Mouse (Mus musculus) left cerebral cortex, adult 8-10 months (tissue): ENCODE data around the gene Gm8094. TPM values are rescaled to one million over a fixed set of nuclear protein-coding genes. Genes with fewer than 3 reads are reported as not detected.
"Not testable (repeated sequence)": the region's sequence is repeated elsewhere in the genome, so short reads cannot be mapped to it uniquely, and the experiment has no call there.

Experiments used
- DNase-seq, 2 experiments: peaks; one replicate each; pipeline ENCODE4 v3.0.0; 2022; ENCODE audit warnings: low spot score in 2 of 2
- total RNA-seq, 4 experiments: library from RNA; stranded (reverse); gene quantifications; 2 replicates each; pipeline ENCODE4 v1.2.4; 2022

The Gm8094 gene
- not detected for total RNA-seq

DNA sequence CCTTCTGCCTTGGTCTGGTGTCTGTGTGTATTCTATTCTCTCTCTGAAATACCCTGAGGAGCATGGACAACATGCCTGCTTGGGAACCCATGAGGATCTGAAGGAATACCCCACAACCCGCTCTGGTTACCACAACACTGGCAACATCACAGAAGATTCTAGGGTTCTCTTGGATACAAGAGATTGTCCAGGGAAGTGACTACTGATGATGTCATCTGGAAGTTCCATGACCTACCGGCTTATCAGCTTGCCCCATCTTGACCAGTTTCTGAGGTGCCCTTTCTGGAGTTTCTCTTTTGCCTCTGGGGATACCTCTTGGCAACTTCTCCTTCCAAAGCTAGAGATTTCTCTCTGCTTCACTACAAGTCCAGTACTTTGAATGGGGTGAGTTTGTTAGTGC lies at the start of gene Gm8094:
Gene Gm8094, minus strand, starts transcription at position 101 of the 400 bp plus-strand sequence.
- DNase-seq, result not testable (repeated sequence)

DNA sequence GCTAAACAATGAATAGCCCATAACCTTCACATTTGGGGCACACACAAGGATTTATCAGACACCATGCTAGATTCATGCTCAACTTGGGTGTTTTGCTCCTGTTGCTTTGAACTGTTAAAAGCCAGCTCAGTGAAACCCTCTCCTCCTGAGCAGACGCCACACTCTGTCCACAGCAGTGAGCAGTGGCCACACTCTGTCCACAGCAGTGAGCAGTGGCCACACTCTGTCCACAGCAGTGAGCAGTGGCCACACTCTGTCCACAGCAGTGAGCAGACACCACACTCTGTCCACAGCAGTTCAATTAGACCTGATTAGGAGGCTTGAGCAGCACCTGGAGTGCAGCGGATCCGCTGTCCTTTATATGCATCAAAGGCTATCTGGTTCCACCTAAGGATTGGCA lies 43.2 kb upstream of the Gm8094 start:
- DNase-seq, result not testable (repeated sequence)

DNA sequence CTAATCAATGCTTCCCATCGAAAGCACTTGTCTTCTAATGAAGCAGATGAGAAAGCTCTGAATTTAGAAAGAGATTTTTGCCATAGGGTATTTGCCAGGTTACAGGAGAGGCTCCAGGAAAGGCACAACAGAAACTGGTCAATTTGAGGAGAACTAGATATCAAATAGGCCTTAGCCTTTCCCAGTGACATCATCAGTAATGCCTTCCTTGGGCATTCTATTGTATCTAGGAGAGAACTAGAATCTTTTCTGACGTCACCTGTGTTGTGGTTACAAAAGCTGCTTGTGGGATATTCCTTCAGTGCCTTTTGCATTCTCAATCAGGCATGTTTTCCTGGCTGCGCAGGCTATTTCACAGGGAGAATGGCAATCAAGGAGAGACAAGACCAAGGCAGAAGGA lies 23.9 kb upstream of the Gm8094 start, which contains the start of gene Gm8104:
Gene Gm8104, plus strand, starts transcription at position 301 of the 400 bp plus-strand sequence.
- not testable (repeated sequence) for DNase-seq

DNA sequence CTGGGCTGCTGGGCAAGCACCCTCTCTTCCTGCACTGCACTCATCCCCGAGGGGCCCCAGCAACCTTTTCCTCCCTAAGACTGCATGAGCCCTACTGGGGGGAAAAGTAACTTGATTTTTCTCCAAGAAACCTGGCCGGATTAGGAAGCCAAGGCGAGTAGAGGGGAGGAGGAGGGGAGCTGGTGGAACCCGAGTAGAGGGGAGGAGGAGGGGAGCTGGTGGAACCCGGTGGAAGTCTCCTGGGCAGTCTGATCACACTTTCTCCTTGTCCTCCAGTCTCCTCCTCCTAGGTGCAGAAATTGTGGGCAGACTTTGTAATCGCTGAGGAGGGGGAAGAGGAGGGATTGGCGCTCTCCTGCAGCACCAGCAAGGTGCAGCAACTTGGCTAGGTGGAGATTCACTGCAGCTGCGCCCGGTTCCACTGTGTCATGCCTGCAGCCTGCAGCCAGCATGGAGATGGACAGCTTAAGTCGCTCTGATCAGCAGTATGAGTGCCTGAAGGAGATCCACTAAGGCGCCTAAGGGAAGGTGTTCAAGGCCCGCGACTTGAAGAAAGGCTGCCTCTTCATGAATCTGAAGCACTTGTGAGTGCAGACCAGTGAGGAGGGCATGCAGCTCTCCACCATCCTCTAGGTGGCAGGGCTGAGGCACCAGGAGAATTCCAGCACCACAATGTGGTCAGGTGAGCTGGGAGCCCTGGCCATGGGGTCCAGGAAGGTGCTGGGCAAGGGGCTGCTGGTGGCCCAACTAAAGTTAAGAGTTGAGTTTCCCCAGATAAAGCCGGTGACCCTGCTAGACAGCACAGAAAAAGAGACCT lies 12.9 kb upstream of the Gm8094 start:
- not testable (repeated sequence) for DNase-seq

DNA sequence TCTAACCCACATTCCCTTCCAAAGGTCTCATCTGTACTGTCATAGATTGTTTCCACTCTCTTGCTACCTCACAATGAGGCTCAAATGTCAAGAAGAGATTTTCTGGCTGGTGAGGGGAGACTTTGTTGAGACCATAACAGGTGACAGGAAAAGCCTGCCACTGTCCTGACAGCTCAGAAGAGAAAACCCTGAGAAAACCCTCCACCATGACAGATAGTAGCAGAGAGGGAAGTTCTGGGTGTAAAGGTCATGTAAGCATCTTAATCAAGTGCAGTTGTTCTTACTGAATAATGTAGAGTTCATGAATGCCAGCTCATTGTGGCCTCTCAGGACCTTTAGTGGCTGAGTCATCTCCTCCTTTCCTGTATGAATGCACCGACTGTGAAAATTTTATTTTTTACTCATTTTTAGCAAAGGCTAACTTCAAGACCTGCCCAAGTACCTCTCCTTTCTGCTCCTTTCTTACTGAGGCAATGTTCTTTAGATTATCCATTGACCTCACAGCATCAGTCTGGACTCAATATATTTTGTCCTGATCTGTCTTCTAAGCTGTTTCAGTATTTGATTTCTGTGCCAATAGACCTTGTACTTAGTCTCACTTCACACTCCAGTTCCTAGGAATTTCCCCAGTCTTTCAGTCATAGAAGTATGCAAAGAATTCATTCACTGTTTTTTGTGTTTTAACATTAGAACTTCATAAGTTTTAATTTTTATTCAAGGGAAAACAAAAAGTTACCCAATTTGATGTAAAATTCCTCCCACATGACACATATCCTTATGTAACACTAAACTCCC lies 8.7 kb upstream of the Gm8094 start:
- not testable (repeated sequence) for DNase-seq

DNA sequence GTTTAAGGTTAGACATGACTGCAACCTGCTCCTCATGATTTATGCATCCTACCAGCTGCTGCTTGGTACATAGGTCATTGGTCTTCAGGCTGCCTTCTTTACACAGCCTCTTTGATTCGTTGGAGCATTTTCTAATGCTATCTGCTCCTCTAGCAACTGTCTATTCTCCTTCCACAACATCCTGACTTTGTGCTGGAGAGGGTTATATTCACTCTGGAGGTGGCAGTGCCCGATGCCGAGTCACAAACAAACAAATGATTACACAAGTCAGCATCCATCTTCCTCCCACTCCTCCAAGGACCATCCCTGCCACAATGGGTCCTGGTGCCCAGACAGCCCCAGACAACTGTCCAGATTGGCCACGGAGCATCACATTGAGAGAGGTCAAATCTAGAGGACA lies 16.3 kb downstream of the Gm8094 start:
- not testable (repeated sequence) for DNase-seq

DNA sequence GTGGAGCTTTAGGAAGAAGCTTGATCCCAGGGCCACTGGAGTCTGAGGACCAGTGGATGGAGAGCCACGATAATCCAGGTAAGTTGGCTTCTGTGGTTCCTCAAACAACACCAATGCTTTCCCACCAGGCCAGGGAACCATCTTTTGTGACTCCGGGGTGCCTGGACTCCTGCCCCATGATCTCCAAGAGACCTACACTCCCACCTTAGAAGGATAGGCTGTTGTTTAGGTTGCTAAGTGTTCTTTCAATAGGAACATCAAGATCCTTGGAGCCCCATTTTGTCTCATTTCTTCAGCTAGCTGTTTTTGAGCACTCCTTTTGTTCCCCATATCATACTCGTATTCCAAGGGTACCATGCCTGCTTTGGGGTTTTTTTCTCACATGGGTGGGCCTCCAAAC lies 18.4 kb downstream of the Gm8094 start:
- DNase-seq, result peak in 1 of 2 experiments; percentile 7

Other genes starting within 250 kb of the Gm8094 start
- not detected for gene Gm21977, start 223.2 kb downstream of the Gm8094 start, total RNA-seq
- gene Gm8082, start 83.0 kb downstream of the Gm8094 start, total RNA-seq, result not detected
- gene Gm10376, start 61.0 kb downstream of the Gm8094 start, total RNA-seq, result not detected
- gene Gm8104, start 24.0 kb upstream of the Gm8094 start, total RNA-seq, result under 1 TPM in 3 of 4 experiments, not detected in 1; 0.25 to 0.55 (median 0.46) TPM
- under 1 TPM; 0.33 to 0.89 (median 0.48) TPM for gene Gm7233, start 103.2 kb upstream of the Gm8094 start, total RNA-seq
- not detected for gene Gm8122, start 158.7 kb upstream of the Gm8094 start, total RNA-seq
- gene Gm8126, start 182.0 kb upstream of the Gm8094 start, total RNA-seq, result under 1 TPM in 3 of 4 experiments, not detected in 1; 0.37 to 0.72 (median 0.43) TPM
- gene Gm9732, start 198.4 kb upstream of the Gm8094 start, total RNA-seq, result under 1 TPM; 0.27 to 0.72 (median 0.53) TPM
- gene Gm8127, start 217.2 kb upstream of the Gm8094 start, total RNA-seq, result not detected